Mouse (Mus musculus) thymus, postnatal 36 days (tissue): ENCODE measurements around the gene Kdm6b.
A peak's percentile ranks its signal among the peaks of the same experiment; 100 is the strongest.

Experiments used
- DNase-seq, 2 experiments: peaks; one replicate each; pipeline ENCODE4 v3.0.0; 2022; ENCODE audit warnings: mixed read lengths in 2 of 2

The Kdm6b gene

GRCm38 (mm10) chr11:69405397-69406200 lies 7.9 kb downstream of the Kdm6b start:
- peak in 1 of 2 experiments; percentile 33 for DNase-seq

DNA sequence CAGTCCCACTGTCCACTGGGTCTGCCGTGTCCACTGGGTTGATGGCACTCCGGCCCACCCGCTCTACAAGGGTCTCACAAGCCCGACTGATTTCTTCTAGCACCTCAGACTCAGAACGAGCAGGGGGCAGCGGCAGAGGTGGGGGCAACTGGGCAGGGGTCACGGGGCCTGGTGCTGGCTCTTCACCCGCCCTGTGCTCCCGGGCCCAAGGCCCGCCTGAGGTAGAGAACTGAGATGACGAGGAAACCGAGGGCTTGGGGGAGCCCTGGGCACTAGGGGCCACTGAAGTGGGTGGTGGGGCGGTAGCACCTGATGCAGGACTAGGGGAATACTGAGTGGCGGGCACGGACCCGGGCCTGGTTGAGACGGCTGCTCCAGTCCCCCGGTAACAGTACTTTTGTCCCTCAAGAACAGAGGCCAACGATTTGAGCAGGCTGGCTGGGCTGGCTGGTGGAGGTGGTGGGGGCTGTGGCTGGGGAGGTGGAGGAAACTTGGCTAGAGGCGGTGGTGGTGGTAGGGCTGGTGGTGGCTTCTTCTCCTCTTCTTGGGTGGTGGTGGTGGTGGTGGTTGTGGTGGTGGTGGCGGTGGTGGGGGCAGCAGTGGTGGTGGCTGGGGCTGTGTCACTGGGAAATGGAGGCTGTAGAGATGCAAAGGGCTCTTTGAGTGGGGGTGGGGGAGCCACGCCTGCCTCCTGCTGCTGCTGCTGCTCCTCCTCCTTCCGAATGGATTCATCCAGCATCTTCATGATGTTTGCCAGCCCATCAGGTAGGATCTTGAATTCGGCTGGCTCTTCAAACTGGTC lies 8.7 kb downstream of the Kdm6b start:
- DNase-seq, result peak in 1 of 2 experiments; percentile 25

DNA sequence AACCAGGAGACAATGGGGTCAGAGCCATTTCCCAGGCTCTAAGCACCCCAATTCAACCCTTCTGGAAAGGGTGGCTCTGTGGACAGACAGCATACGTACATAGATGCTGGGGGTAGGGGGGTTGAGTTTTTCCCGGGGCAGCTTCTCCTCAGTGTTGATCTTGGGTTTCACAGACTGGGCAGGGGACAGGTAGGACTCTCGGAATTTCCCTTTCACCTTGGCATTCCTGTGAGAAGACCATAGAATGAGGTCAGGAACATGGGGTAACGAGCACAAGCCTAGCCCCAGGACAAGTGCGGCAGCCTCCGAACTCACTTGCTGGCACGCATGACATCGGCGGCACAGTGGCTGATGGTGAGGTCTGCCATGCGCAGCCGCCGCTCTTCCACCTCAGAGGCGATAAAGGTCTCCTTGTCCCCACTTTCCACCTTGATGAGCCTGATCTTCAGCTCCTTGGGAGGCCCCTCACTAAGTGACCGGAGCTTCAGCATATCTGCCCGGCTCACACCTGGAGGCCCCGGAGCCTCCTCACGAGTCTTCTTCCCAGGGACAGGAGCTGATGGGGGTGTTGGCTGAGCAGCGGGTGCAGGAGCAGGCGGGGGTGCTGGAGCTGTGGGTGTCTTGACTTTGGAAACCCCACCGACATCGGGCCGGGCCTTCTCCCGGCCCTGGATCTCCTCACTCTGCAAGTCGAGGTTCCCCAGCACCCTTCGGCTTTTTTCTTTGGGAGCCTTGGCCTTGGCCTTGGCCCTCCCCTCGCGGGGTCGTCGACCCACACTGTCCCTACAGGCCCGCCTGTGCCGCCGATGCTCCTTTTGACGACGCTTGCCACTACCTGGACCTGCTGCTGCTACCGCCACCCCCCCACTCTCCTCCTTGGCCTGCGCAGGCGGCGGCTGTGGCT lies 9.5 kb downstream of the Kdm6b start:
- peak in 1 of 2 experiments; percentile 43 for DNase-seq

DNA sequence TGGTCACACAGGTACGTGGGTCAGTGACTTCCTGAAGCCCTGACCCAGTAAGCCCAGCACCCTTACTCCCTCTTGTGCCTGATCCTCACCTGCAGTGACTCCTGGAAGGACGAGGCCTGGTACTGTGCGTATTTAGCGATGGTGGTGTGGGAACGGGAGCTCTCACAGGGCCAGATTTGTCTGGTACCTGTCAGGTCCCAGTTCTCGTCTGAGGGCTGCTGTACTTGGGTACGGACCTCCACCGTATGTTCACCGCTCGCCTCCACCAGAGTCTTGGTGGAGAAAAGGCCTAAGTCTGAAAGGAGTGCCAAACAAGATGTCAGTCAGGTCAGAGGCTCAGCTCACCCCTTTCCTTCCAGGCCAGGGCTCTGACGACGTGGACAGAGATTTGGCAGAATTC lies 11.5 kb downstream of the Kdm6b start:
- peak in 1 of 2 experiments; percentile 29 for DNase-seq

GRCm38 (mm10) chr11:69401210-69401637 lies 12.3 kb downstream of the Kdm6b start:
- DNase-seq, result peak; percentile 84 to 91

GRCm38 (mm10) chr11:69400083-69400850 lies 13.2 kb downstream of the Kdm6b start:
- DNase-seq, result peak in 1 of 2 experiments; percentile 32

- DNase-seq, result peak in 1 of 2 experiments; percentile 43
Measured at GRCm38 (mm10) chr11:69399201-69400082, 14.0 kb downstream of the Kdm6b start.

- peak in 1 of 2 experiments; percentile 42 for DNase-seq
Measured at GRCm38 (mm10) chr11:69398486-69399200, 14.8 kb downstream of the Kdm6b start.

DNA sequence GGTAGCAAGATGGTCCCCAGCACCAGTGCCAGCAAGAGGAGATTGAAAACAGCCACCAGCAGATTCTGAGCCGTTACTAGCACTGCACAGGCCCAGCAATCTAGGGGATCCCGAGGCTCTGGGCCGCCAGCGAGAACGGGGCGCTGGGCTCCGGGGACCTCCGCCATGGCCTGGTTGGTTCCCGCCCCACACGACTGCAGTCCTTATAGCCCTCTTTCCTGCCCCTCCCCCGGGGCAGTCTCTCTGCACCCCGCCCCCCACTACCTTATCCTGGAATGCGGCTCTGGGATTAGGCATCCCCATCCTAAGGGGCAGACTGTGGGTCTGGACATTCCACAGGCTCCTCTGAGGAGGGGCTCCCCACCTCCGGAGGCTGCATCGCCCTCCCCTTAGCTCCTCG lies 15.4 kb downstream of the Kdm6b start, which contains the start of gene Tmem88:
TSS of gene Tmem88 (minus strand) at position 176 of the 400 bp plus-strand sequence.
- DNase-seq, result peak in 1 of 2 experiments; percentile 37

- DNase-seq, result peak in 1 of 2 experiments; percentile 44
Measured at GRCm38 (mm10) chr11:69397581-69398057, 15.9 kb downstream of the Kdm6b start.

GRCm38 (mm10) chr11:69396772-69397171 lies 16.7 kb downstream of the Kdm6b start:
- peak in 1 of 2 experiments; percentile 39 for DNase-seq

DNA sequence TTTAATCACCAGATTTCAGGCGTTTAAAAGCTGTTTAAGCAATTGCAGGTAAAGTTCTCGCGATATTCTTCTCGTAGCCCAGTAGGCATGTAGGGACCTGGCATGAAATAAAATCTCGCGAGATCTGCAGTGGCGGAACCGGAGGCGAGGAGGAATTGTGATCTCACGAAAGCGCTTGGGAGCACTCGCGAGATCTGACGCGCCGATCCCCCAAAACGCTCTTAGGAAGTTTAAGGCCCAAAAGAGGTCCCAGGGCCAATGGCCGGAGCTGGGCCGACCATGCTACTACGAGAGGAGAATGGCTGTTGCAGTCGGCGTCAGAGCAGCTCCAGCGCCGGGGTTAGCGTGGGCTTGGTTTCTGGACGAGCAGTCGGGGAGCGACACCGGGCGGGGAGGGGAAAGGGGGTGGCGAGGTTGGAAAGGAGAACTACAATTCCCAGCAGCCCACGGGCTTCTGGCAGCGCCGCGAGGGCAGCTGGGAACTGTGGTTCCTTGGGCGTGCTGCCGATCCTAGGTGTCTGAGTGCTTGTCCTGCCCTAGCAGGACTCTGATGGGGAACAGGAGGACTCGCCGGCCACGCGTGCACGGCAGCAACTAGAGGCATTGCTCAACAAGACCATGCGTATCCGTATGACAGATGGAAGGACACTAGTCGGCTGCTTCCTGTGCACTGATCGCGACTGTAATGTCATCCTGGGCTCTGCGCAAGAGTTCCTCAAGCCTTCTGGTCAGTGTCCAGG lies 17.7 kb downstream of the Kdm6b start:
- DNase-seq, result peak; percentile 93 to 95

DNA sequence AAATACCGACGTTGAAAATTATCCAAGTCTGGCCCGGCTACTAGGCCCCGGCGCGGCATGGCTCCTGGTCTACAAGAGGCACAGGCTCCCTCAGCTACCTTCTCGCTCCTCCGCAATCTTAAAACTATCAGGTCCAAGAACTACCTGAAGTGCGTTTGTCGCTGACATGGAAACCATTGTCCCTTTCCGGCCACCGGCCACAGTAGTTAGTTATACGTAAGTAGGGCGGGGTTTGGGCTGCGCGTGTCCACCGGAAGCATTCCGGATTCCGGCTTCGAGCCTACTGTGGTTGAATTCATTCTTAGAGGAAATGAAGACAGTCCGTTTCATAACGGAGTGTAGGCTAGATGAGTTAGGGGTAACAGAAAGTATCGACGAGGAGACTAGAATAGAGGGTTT lies 18.2 kb downstream of the Kdm6b start, which contains the start of the genes Naa38 and Cyb5d1:
TSS of gene Naa38 (plus strand) at position 253 of the 399 bp plus-strand sequence.
TSS of gene Cyb5d1 (minus strand) at position 397 of the 399 bp plus-strand sequence.
- peak; percentile 83 to 87 for DNase-seq

- DNase-seq, result peak in 1 of 2 experiments; percentile 37
Measured at GRCm38 (mm10) chr11:69394591-69395167, 18.8 kb downstream of the Kdm6b start.

DNA sequence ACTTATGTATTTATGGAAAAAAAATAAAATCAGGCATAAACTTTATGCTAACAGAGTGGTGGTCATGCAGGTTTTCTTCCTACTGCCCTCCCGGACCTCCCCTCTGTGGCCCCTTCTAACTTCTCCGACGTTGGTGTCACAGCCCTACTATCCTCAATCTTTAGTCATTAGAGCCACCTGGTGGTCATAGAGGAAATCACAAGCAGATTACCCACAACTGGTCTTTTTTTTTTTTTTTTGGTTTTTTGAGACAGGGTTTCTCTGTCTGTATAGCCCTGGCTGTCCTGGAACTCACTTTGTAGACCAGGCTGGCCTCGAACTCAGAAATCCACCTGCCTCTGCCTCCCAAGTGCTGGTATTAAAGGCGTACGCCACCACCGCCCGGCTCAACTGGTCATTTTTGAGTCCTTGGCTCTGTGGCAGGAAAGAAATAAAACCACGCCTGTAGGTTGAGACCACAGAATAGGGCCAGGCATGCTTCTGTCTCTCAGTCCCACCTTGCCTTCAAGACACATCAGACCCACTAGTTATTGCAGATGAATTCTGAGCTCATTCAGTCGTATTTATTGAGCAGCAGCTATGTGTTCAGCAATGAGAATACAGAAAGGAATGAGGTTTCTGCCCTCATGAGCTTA lies 23.0 kb downstream of the Kdm6b start:
- DNase-seq, result peak; percentile 29 to 49

- DNase-seq, result peak in 1 of 2 experiments; percentile 10
Measured at GRCm38 (mm10) chr11:69389531-69390399, 23.7 kb downstream of the Kdm6b start.

DNA sequence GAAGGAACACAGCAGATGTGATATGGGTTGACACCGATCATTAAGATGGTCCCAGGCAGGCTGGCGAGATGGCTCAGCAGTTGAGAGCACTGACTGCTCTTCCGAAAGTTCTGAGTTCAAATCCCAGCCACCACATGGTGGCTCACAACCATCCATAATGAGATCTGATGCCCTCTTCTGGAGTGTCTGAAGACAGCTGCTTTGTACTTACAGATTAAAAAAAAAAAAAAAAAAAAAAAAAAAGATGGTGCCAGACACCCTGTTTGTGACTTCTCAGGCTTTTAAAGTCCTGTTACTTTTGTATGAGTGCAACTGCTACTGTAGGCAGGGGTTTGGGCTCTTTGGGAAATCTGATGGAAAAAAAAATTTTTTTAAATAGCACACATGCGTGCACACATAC lies 24.8 kb downstream of the Kdm6b start:
- no peak for DNase-seq
